Mouse (Mus musculus) G1E (cell line): ENCODE measurements around the gene Spred1. TPM values are rescaled to one million over a fixed set of nuclear protein-coding genes. Genes with fewer than 3 reads are reported as not detected.

Source experiments
- ATAC-seq: 2 replicates; pipeline ENCODE4 v1.8.0; 2016; ENCODE audit warnings: mild to moderate bottlenecking; ENCODE audit not compliant: insufficient number of reproducible peaks, poor library complexity, low FRiP score, severe bottlenecking; ENCODE audit errors: extremely low read depth
- DNase-seq: peaks from one replicate; pipeline ENCODE4 v3.0.0; 2012; ENCODE audit warnings: low spot score
- H3K27me3 ChIP-seq: 2 replicates; pipeline ENCODE4 v1.6.1; 2012; ENCODE audit warnings: mild to moderate bottlenecking, low read length, inconsistent platforms; ENCODE audit not compliant: insufficient read depth
- H3K36me3 ChIP-seq: replicated peaks from 2 replicates; pipeline ENCODE3; 2012; ENCODE audit warnings: mild to moderate bottlenecking, inconsistent platforms
- H3K4me1 ChIP-seq: 2 replicates; pipeline ENCODE4 v1.6.1; 2012; ENCODE audit warnings: low read depth, low read length, inconsistent platforms, mixed read lengths; ENCODE audit not compliant: insufficient read depth
- H3K4me3 ChIP-seq: 2 replicates; pipeline ENCODE4 v1.5.1; 2012; ENCODE audit warnings: low read depth, mild to moderate bottlenecking, inconsistent platforms, low read length, moderate library complexity, mixed read lengths
- H3K9me3 ChIP-seq: replicated peaks from 2 replicates; pipeline ENCODE4 v1.6.1; 2012; ENCODE audit warnings: inconsistent platforms
- CTCF ChIP-seq: IDR thresholded peaks from 2 replicates; pipeline ENCODE4 v1.5.1; 2012; ENCODE audit warnings: low read depth, low read length, inconsistent platforms, mixed read lengths
- GATA1 ChIP-seq: IDR thresholded peaks from 2 replicates; pipeline ENCODE4 v1.6.1; 2012; ENCODE audit warnings: borderline replicate concordance, low read length, inconsistent platforms, mixed read lengths
- GATA2 ChIP-seq: IDR thresholded peaks from 2 replicates; pipeline ENCODE4 v1.6.1; 2012; ENCODE audit warnings: low read depth, low read length, inconsistent platforms, borderline replicate concordance
- POLR2AphosphoS5 ChIP-seq: IDR thresholded peaks from 2 replicates; pipeline ENCODE4 v1.6.1; 2012; ENCODE audit warnings: low read depth, low read length, inconsistent platforms; ENCODE audit not compliant: insufficient replicate concordance
- TAL1 ChIP-seq: conservative IDR thresholded peaks from 2 replicates; pipeline ENCODE4 v1.6.1; 2012; ENCODE audit warnings: low read depth, low read length, inconsistent platforms, mixed read lengths
- polyA plus RNA-seq: library from polyadenylated mRNA; stranded (reverse); fragments of >175 nt; gene quantifications from 2 replicates; pipeline ENCODE4 v1.2.3, GENCODE M21; 2012
- total RNA-seq, 2 experiments: library from RNA; stranded (forward) in 1 of 2; stranded (reverse) in 1 of 2; fragments of 200-1000 nt in 1 of 2; fragments of >200 nt in 1 of 2; fragmentation: Nextera tagmentation in 1 of 2; gene quantifications; 2 replicates each; pipeline ENCODE4 v1.2.3; 2014 to 2017

The Spred1 gene
- total and polyA plus RNA-seq, 3 experiments = 3.9 to 78.1 (median 42.1) TPM

DNA sequence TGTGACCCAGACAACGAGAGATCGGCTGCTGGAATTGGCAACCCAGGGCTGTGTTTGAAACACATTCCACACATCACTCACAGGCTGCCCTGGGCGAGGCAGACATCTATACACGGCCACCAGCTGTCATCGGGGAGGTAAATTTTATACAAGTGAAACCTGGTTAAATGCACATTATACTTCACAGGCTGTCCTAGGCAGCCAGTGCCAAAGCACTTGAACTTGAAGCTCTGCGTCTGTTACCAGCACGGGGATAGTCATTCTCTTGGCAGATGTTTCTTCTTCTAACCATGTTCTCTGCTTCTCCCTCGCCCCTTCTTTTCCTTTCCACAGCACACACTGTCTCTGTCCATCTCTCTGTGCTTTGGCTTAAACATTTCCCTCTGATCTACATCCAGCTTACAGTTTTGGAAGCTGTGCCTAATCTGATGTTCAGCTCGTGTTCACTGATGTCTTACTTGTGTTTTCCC lies 79.7 kb downstream of the Spred1 start:
- DNase-seq = no peak
- H3K4me3 ChIP-seq = no peak overlapping the region
- no peaks in the 10 kb centered on the region for H3K9me3 ChIP-seq
- no peaks in the 10 kb centered on the region for H3K4me1 ChIP-seq
- no peak for TF ChIP-seq TAL1
- TF ChIP-seq GATA1 = no peak
- no peak for TF ChIP-seq CTCF
- no peak for TF ChIP-seq GATA2
- TF ChIP-seq POLR2AphosphoS5 = no peak
- no peaks in the 10 kb centered on the region for H3K36me3 ChIP-seq
- peaks cover 19% of the 10 kb centered on the region for H3K27me3 ChIP-seq
- ATAC-seq = no peak

DNA sequence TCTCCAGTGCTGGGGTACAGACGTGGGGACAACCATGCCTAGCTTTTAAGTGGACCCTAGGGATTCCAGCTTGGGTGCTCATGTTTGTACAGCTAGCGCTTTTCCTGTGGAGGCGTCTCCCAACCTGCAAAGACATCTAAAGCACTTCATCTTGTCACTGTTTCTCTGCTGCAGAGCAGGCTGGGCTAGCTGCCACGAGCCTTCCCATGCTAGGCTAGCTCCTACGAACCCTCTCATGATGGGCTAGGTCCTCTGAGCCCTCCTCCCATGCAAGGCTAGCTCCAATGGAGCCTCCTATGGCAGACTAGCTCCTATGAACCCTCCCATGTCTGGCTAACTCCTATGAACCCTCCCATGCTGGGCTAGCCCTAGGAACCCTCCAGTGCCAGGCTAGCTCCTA lies 82.2 kb downstream of the Spred1 start:
- TF ChIP-seq GATA2 (no peak), POLR2AphosphoS5 (no peak), CTCF (no peak), TAL1 (no peak), GATA1 (no peak)
- H3K4me3 ChIP-seq = no peak overlapping the region
- H3K4me1 ChIP-seq = no peaks in the 10 kb centered on the region
- no peaks in the 10 kb centered on the region for H3K36me3 ChIP-seq
- ATAC-seq (no peak), DNase-seq (no peak)
- H3K27me3 ChIP-seq = peaks cover 15% of the 10 kb centered on the region
- H3K9me3 ChIP-seq = peaks cover 2% of the 10 kb centered on the region; the same call in 1 of the 2 replicates

DNA sequence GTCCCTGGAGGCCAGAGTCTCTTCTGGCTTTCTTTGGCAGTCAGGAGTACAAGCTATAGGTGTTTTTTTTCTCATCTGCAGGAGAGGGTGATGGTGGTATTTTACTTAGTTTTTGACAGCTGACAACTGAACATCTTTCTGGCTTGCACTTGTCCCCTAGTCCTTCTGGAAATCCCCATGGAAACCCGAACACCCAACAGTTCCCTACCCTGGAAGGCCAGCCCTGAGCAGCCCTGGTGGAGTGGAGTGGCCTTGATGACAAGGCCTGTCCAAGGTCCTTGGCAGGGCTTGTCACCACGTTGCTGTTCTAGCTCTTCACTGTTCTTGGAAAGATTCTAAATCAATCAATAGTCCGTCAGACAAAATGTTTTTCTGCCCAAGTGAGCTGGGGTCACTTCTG lies 83.4 kb downstream of the Spred1 start:
- DNase-seq (no peak), ATAC-seq (no peak)
- Histone ChIP-seq H3K9me3 (peaks cover 2% of the 10 kb centered on the region; the same call in 1 of the 2 replicates), H3K36me3 (no peaks in the 10 kb centered on the region), H3K4me1 (no peaks in the 10 kb centered on the region), H3K4me3 (no peak overlapping the region), H3K27me3 (peaks cover 13% of the 10 kb centered on the region)
- TF ChIP-seq TAL1 (no peak), GATA1 (no peak), GATA2 (no peak), POLR2AphosphoS5 (no peak), CTCF (no peak)

DNA sequence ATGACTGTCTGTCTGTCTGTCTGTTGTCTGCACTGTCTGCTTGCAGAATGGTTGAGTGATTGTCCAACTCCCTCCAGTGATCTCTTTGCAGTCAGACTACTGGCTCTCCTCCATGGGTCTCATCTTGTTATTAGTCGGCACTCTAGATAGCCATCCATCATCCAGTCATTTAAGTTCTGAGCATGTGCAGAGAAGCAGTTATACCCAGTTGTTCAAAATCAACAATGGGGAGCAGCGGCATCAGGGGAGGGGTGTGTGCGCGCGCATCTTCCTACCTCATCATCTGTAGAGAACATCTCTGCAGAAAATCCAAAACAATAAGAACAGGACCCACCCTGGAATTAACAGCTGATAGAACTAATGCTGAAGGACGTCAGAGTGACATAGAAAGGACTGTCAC lies 83.9 kb downstream of the Spred1 start:
- TF ChIP-seq POLR2AphosphoS5 (no peak), CTCF (no peak), GATA2 (no peak), TAL1 (no peak), GATA1 (no peak)
- peaks cover 11% of the 10 kb centered on the region for H3K27me3 ChIP-seq
- no peaks in the 10 kb centered on the region for H3K4me1 ChIP-seq
- H3K4me3 ChIP-seq = no peak overlapping the region
- peaks cover 2% of the 10 kb centered on the region; the same call in 1 of the 2 replicates for H3K9me3 ChIP-seq
- no peak for DNase-seq
- no peak for ATAC-seq
- H3K36me3 ChIP-seq = no peaks in the 10 kb centered on the region

DNA sequence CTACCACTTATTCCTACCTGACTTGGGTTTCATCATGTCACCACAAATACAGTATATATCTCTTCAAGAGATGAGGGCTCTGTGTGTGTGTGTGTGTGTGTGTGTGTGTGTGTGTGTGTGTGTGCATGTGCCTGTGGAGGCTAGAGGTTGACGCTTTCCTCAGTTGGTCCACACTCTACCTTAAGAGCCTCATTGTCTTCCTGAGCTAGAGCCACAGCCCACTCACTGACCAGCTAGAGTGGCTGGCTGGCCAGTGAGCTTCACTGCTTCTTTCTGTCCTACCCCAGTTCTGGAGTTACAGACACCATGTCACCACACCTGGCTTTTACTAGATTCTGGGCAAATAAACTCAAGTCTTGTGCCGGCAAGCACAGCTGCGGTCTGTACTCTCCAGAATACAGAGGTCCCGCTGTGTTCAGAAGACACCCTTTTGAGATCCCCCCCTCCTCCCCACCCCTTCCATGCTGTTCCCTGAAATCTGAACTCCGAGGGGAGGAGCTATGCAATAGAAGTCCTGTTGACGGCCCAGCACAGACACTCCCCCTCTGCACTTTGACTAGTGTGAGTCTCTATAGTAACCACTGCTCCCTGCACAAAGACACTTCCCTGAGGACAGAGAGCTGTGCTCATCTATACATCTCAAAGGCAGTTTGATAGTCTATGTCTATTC lies 89.4 kb downstream of the Spred1 start:
- Histone ChIP-seq H3K9me3 (peaks cover 2% of the 10 kb centered on the region; the same call in 1 of the 2 replicates), H3K27me3 (peaks cover 19% of the 10 kb centered on the region), H3K4me3 (no peak overlapping the region), H3K4me1 (no peaks in the 10 kb centered on the region; the same call in 1 of the 2 replicates), H3K36me3 (no peaks in the 10 kb centered on the region)
- ATAC-seq = no peak
- TF ChIP-seq CTCF (no peak), POLR2AphosphoS5 (no peak), GATA2 (no peak), TAL1 (no peak), GATA1 (no peak)
- no peak for DNase-seq

DNA sequence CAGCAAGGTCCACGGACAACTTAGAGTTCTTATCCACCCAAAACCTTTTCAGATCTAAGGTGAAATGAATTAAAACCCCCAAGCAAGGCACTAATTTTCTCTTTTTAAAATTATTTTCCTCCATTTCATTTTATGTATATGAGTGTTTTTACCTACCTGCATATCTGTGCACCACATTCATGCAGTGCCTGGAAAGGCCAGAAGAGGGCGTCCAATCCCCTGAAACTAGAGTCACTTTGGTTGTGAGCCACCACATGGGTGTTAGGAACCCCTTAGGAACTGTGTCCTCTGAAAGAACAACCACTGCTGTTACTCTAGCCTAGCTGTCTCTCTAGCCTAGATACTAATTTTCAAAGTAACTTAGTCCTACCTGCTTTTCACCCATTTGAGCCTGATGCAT lies 95.0 kb downstream of the Spred1 start:
- no peak for TF ChIP-seq GATA1
- TF ChIP-seq GATA2 = no peak
- no peak for TF ChIP-seq POLR2AphosphoS5
- peak; percentile 14; the same call in 1 of the 2 replicates for TF ChIP-seq CTCF
- no peak for TF ChIP-seq TAL1
- no peaks in the 10 kb centered on the region for H3K36me3 ChIP-seq
- DNase-seq (no peak), ATAC-seq (no peak)
- peaks cover 9% of the 10 kb centered on the region for H3K27me3 ChIP-seq
- H3K9me3 ChIP-seq = no peaks in the 10 kb centered on the region
- H3K4me1 ChIP-seq = no peaks in the 10 kb centered on the region; the same call in 1 of the 2 replicates
- no peak overlapping the region for H3K4me3 ChIP-seq
